Mouse (Mus musculus) lung, postnatal 0 days (tissue): ENCODE data around the gene Cfap221. TPM values are rescaled to one million over a fixed set of nuclear protein-coding genes. Genes with fewer than 3 reads are reported as not detected.

Experiments used
- ATAC-seq: fragments of 200-750 bp; cut with Nextera tagmentation; 2 replicates; pipeline ENCODE4 v1.8.0; 2017; ENCODE audit warnings: moderate library complexity
- DNase-seq: peaks from one replicate; pipeline ENCODE4 v3.0.0-alpha.2; 2016; ENCODE audit warnings: low spot score
- H3K27ac ChIP-seq: fragments of 300-500 bp; sonication (generic); 2 replicates; pipeline ENCODE4 v1.5.1; 2014; ENCODE audit warnings: antibody characterized with exemption, mild to moderate bottlenecking, low read length, mixed read lengths
- H3K27me3 ChIP-seq: fragments of 300-500 bp; sonication (generic); replicated peaks from 2 replicates; pipeline ENCODE4 v1.6.1; 2014; ENCODE audit warnings: low read length, mixed read lengths; ENCODE audit not compliant: insufficient read depth
- H3K36me3 ChIP-seq: fragments of 300-500 bp; sonication (generic); 2 replicates; pipeline ENCODE4 v1.6.1; 2014; ENCODE audit warnings: low read length, mixed read lengths; ENCODE audit not compliant: insufficient read depth
- H3K4me1 ChIP-seq: fragments of 300-500 bp; sonication (generic); 2 replicates; pipeline ENCODE4 v1.6.1; 2014; ENCODE audit warnings: antibody characterized with exemption, low read depth, low read length, mixed read lengths; ENCODE audit not compliant: insufficient read depth
- H3K4me2 ChIP-seq: fragments of 300-500 bp; sonication (generic); replicated peaks from 2 replicates; pipeline ENCODE4 v1.6.1; 2014; ENCODE audit warnings: low read depth, mild to moderate bottlenecking, low read length, moderate library complexity, mixed read lengths
- H3K4me3 ChIP-seq: fragments of 300-500 bp; sonication (generic); 2 replicates; pipeline ENCODE4 v1.5.1; 2014; ENCODE audit warnings: low read depth, low read length
- H3K9ac ChIP-seq: fragments of 300-500 bp; sonication (generic); replicated peaks from 2 replicates; pipeline ENCODE4 v1.6.1; 2014; ENCODE audit warnings: low read depth, mild to moderate bottlenecking
- H3K9me3 ChIP-seq: fragments of 300-500 bp; sonication (generic); 2 replicates; pipeline ENCODE4 v1.6.1; 2016; ENCODE audit warnings: low read length, mixed read lengths
- CTCF ChIP-seq: IDR thresholded peaks from 2 replicates; pipeline ENCODE4 v1.5.1; 2016; ENCODE audit warnings: antibody characterized with exemption, mild to moderate bottlenecking
- EP300 ChIP-seq: IDR thresholded peaks from 2 replicates; pipeline ENCODE4 v1.6.1; 2016; ENCODE audit warnings: antibody characterized with exemption, mild to moderate bottlenecking, control low read depth
- WGBS: fragments of 180-500 bp; shearing (Covaris S2); extraction: QIAGEN DNeasy Blood & Tissue Kit; methylation state at CpG from one replicate; pipeline ENCODE4 v1.1.7; 2014; 5-methylcytosine and 5-hydroxymethylcytosine counted together
- polyA plus RNA-seq: library from polyadenylated mRNA; unstranded; fragments of >200 nt; fragmentation: Nextera tagmentation; extraction: Ambion mirVana; gene quantifications from 2 replicates; pipeline ENCODE4 v1.2.1, GENCODE M21; 2015

Cfap221 gene
- 0.39 and 1.7 TPM in 2 replicates for polyA plus RNA-seq

DNA sequence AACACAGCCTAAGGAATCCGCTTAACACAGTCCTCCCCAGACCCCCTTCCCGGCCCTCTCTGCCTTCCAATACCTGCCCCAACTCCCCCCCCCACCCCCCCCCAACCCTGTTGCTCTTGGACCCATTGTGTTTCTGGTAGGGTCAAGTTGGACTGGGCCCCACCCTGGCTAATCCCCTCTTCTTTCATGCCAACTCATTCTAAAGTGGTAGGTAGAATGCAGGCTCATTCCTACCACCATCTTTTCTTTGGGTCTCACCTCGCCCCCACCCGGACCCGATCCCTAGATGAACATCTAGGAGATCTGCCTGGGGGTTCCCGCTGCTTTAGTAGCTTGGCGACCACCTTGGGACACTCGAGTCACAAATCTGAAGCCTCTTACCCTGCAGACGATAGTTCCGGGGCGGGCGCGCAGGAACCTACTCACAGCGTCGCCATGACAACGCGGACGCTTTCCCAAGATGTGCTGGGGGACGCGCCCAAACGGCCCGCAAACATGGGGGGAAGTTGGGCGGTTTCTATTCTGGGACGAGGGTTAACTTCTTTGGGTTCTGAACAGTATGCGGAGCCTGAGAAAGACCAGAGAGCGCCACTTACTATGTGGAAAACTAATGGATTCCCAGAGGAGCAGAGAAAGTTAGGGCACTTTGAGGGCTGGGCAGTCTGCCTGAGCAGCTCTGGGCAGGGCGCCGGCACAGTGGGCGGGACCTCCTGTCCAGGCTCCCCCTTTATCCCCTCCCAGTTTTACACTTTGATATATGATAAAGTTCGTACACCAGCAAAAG, at the start of gene Cfap221:
Gene Cfap221, minus strand, starts transcription at position 437 of the 784 bp plus-strand sequence.
- Histone ChIP-seq H3K27ac (no peak within 1 kb of the TSS), H3K36me3 (no peaks in the 10 kb centered on the region), H3K9ac (no peak within 1 kb of the TSS), H3K9me3 (no peaks in the 10 kb centered on the region), H3K4me1 (no peaks in the 10 kb centered on the region), H3K4me2 (peak within 1 kb of the TSS; percentile 72), H3K27me3 (no peaks in the 10 kb centered on the region), H3K4me3 (peak within 1 kb of the TSS; percentile 49)
- peak; percentile 94 for ATAC-seq
- peak; percentile 81 for DNase-seq
- TF ChIP-seq CTCF (no peak), EP300 (no peak)
- WGBS, result 8% methylated on average over 29 of the region's 30 CpGs

DNA sequence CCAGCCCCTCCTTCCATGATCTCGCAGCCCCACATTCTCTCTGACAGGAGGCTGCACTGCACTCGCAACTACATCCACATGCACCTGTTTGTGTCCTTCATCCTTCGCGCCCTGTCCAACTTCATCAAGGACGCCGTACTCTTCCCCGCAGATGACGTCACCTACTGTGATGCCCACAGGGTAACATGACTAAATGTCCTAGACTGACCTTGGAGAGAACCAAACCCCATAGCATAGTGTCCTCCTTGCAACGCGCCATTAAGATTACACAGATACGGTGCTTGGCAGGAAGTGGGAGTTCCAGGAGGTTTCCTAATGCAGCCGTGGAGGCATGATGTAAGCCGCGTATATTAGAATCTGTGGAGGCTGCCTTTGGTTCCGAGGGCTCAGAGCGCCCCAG, 47.5 kb upstream of the Cfap221 start:
- 72% methylated on average over 16 of the region's 16 CpGs for WGBS
- no peak for TF ChIP-seq CTCF
- no peak for TF ChIP-seq EP300
- no peaks in the 10 kb centered on the region; the same call in 1 of the 2 replicates for H3K4me1 ChIP-seq
- no peaks in the 10 kb centered on the region for H3K36me3 ChIP-seq
- no peaks in the 10 kb centered on the region for H3K27me3 ChIP-seq
- no peak overlapping the region for H3K27ac ChIP-seq
- DNase-seq (no peak), ATAC-seq (no peak)
- H3K4me2 ChIP-seq, result no peak overlapping the region
- no peak overlapping the region for H3K9ac ChIP-seq
- H3K4me3 ChIP-seq, result no peak overlapping the region
- H3K9me3 ChIP-seq, result no peaks in the 10 kb centered on the region

DNA sequence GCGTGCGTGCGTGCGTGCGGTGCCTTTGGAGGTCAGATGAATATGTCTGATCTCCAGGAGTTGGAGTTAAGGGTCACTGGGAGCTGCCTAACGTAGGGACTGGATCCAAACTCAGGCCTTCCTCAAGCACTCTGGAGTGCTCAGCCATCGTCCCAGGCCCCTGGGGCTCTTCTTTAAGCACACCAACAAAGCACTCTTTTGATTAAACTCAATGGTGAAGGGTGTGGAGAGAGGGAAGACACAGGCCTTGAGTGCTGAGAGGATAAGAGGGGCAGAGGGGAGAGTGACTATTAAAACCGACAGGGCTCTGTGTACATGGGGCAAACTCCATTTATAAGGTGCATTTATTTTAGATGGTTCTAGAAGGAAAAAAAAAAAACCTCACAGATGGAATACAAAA, 45.4 kb upstream of the Cfap221 start:
- Histone ChIP-seq H3K4me1 (no peaks in the 10 kb centered on the region; the same call in 1 of the 2 replicates), H3K4me3 (no peak overlapping the region), H3K27me3 (no peaks in the 10 kb centered on the region), H3K4me2 (no peak overlapping the region), H3K9ac (no peak overlapping the region), H3K36me3 (no peaks in the 10 kb centered on the region), H3K27ac (no peak overlapping the region), H3K9me3 (no peaks in the 10 kb centered on the region)
- ATAC-seq (no peak), DNase-seq (no peak)
- WGBS, result 76% methylated on average over 8 of the region's 8 CpGs
- TF ChIP-seq CTCF (no peak), EP300 (no peak)

DNA sequence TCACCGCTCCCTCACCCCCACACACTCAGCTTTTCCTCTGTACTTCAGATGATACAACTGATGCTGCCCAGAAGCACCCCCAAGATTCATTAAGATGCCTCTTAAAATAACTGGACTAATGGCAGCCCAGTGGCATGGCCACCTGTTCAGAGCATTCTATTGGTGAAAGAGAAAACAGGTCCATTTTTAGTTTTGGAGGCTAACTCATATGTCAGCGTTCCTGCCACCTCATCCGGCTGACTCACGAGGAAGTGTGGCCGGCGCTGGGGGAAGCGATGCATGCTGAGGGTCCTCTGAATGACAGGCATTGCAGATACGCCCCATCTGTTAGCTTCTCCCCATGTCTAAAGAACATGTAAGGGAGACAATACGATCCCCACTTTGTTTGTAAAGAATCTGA, 41.6 kb upstream of the Cfap221 start:
- Histone ChIP-seq H3K4me3 (no peak overlapping the region), H3K27ac (no peak overlapping the region), H3K36me3 (no peaks in the 10 kb centered on the region), H3K4me1 (no peaks in the 10 kb centered on the region; the same call in 1 of the 2 replicates), H3K9ac (no peak overlapping the region), H3K27me3 (no peaks in the 10 kb centered on the region), H3K4me2 (no peak overlapping the region), H3K9me3 (no peaks in the 10 kb centered on the region)
- TF ChIP-seq CTCF (no peak), EP300 (no peak)
- DNase-seq, result no peak
- ATAC-seq, result no peak
- WGBS, result 53% methylated on average over 9 of the region's 9 CpGs

DNA sequence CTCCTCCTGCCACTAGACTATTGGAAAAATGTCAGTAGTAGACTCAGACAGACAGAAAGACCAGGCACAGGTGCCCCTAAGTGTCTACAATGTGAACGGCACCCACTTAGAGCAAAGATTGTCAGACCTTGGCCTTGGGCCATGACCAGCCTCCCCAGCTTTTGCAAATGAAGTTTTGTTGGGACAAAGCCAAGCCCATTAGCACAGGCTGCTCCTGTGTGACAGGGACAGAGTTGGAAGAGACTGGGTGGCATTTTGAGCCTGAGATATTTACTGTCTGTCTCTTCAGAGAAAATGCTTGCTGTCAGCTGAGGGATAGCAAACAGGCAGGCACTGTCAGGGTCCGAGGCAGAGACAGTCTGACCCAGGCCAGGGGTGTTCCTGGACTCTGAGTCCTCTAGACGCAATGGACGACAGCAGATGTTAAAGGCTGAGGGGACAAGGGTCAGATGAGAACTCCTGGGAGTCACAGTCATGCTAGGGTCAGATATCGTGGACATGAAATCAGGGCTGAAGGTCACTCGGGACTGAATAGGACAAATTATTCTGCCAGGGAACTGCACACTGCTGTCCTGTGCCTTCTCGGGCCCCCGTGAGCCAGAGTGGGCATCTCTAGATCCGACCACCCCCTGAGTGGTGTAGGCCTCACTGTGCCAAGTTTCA, 40.1 kb upstream of the Cfap221 start:
- peak; percentile 56 for DNase-seq
- Histone ChIP-seq H3K9ac (no peak overlapping the region), H3K27me3 (no peaks in the 10 kb centered on the region), H3K27ac (no peak overlapping the region), H3K4me1 (no peaks in the 10 kb centered on the region; the same call in 1 of the 2 replicates), H3K4me3 (no peak overlapping the region), H3K4me2 (no peak overlapping the region), H3K9me3 (no peaks in the 10 kb centered on the region), H3K36me3 (no peaks in the 10 kb centered on the region)
- 0 out of 2 replicates have a peak, but pooled peaks have one; percentile 2 for TF ChIP-seq CTCF
- TF ChIP-seq EP300, result no peak
- ATAC-seq, result peak; percentile 21; the same call in 1 of the 2 replicates
- WGBS, result 63% methylated on average over 9 of the region's 9 CpGs

DNA sequence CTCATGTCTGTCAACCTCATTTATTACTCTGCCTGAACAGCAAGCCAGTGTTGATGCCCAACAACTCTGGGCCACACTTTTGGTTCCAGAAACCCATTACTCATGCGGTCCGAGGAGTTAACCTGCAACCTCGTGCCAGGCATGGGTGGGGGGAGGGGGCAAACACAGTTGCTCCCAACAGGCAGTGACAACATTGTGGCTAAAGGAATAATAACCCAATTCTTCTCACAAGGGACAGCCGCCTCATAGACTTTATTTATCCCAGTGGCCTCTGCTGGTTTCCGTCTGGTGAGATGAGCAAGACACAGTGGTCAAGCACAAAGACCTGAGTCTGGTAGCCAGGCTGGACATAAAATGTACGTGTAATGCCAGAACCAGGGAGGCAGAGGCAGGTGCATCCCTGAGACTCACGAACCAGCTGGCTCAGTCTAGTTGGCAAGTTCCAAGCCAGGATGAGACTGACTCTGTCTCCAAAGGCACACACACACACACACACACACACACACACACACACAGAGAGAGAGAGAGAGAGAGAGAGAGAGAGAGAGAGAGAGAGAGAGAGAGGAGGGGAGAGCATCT, 38.5 kb upstream of the Cfap221 start:
- no peak for TF ChIP-seq EP300
- TF ChIP-seq CTCF, result no peak
- Histone ChIP-seq H3K36me3 (no peaks in the 10 kb centered on the region), H3K4me2 (no peak overlapping the region), H3K4me3 (no peak overlapping the region), H3K9me3 (no peaks in the 10 kb centered on the region), H3K4me1 (no peaks in the 10 kb centered on the region; the same call in 1 of the 2 replicates), H3K27me3 (no peaks in the 10 kb centered on the region), H3K9ac (no peak overlapping the region), H3K27ac (no peak overlapping the region)
- ATAC-seq, result no peak
- DNase-seq, result no peak
- WGBS, result 75% methylated on average over 7 of the region's 7 CpGs
